Mouse (Mus musculus) spleen, adult 12 weeks (tissue): ENCODE measurements around the gene Rbm18.

Experiments
- DNase-seq: peaks from one replicate; pipeline ENCODE4 v3.0.0; 2022; ENCODE audit warnings: low spot score

Gene Rbm18

DNA sequence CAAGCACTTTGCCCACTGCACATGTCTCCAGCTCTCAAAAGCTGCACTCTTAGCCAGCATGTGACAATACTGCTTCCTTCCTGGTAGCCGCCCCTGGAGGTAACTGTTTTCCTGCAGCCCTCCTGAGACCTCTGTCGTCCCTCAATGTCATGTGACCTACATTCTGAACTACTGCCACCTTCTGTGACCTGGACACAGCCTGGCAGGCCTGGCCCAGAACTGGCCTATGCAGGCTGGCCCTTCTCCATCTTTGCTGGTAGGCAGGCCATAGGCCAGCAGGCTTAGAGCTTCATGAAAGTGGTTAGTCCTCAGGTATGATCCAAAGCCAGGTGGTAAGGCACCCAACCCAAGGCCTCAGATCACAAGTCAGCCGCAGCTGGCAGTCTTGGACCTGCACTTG lies 62.8 kb downstream of the Rbm18 start:
- no peak for DNase-seq

DNA sequence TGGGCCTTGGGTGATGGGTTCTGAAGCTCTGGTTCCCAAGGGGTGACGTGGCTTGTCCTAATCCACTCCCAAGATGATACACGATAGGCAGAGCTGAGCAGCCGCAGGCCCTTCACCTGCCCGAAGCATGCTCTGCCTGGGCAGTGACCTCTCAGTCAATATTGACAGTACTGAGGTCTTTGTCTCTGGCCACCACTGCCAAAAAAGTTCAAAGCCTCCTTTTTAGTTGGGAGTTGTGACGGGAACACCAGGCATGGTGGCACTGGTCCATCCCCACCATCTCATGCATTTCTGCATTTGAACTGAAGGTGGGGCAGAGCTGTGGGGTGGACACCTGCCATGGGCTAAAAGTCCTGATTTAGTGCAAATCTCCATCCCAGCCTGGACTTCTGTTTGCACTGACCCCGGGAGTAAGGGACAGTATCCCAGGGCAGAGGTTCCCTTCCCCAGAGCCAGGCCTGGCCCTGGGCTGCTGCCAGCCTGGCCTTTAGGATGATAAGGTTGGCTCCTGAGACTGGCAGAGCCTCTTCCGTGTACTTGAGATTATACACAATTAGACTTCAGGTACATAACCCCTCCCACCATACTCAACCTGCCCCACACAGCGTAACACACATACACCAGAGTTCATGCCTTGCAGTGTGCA lies 64.8 kb downstream of the Rbm18 start:
- DNase-seq, result no peak

DNA sequence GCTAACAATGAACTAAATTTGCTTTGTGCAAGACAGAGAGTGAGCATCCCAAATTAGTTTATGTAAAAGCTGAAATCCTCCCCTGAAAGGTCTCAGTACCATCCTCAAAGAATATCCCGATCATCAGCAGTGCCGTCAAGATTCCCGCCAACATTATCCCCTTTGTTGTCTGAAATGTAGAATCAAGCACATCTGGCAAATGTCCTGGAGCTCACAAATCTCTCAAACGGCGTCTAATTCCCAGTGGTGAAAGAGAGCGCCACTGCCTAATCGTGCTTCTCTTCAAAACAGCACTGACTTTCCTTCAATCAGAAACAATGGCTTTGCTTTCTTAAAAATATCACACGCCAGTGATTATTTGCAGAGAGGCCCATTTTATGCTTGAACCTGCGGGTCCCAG lies 69.4 kb downstream of the Rbm18 start:
- DNase-seq, result no peak
